Mouse (Mus musculus): ENCODE results near the gene Rgs8.

DNA sequence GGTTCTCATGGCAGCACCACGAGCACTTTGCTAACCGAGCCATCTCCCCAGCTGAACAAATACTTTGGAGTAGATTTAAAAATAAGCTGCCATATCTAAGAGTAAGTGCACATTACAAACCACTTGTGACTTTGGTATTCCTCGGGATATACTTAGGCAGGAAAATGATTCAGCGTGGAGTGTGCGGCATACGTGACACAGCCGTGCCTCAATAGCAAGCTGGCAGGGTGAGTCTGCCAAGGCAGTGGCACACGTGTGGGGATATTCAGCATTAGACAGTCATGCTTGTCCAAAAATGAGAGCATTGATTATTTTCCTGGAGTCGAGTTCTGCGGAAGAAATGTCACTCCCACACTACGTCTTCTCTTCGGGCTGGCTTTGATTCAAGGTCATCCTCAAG lies 21.1 kb downstream of the Rgs8 start:
- TF ChIP-seq POLR2A (IDR thresholded peaks at IDR 0.05; ENCODE audit: low read depth, low read length) (no peak), E2F4 (IDR thresholded peaks at IDR 0.05; ENCODE audit: insufficient replicate concordance, low read depth, low read length) (no peak), MAX (IDR thresholded peaks at IDR 0.05; ENCODE audit: low read length) (no peak)
